Mouse (Mus musculus): ENCODE measurements at regions not wholly inside any gene's neighbourhood (a gene's known extent, or its start where the extent isn't known, plus 50 kb on each side); places are given as distances from the start of the nearest gene placed in this dataset.

- no peak for DNase-seq (ENCODE audit: low read depth)
These were observed 313.1 kb downstream of the Mtx2 start for GRCm38 (mm10) chr2:75138746-75139060.

- DNase-seq (ENCODE audit: low read depth), result no peak
These were observed 313.9 kb downstream of the Mtx2 start for GRCm38 (mm10) chr2:75139544-75139943.

GRCm38 (mm10) chr2:75142675-75143074, 317.1 kb downstream of the Mtx2 start:
- no peak for DNase-seq (ENCODE audit: low read depth)

- DNase-seq (ENCODE audit: low read depth), result no peak
These were observed 319.3 kb downstream of the Mtx2 start for GRCm38 (mm10) chr2:75144861-75145260.

GRCm38 (mm10) chr2:75146256-75146655, 320.7 kb downstream of the Mtx2 start:
- DNase-seq (ENCODE audit: low read depth), result no peak

- DNase-seq (ENCODE audit: low read depth), result no peak
These were observed 321.8 kb downstream of the Mtx2 start for GRCm38 (mm10) chr2:75147399-75147798.

- no peak for DNase-seq (ENCODE audit: low read depth)
These were observed 322.4 kb downstream of the Mtx2 start for GRCm38 (mm10) chr2:75147967-75148366.

GRCm38 (mm10) chr2:75149036-75149435, 323.4 kb downstream of the Mtx2 start:
- no peak for DNase-seq (ENCODE audit: low read depth)

GRCm38 (mm10) chr2:75149562-75149961, 324.0 kb downstream of the Mtx2 start:
- no peak for DNase-seq (ENCODE audit: low read depth)

- no peak for DNase-seq (ENCODE audit: low read depth)
These were observed 325.4 kb downstream of the Mtx2 start for GRCm38 (mm10) chr2:75150986-75151385.

- no peak for DNase-seq (ENCODE audit: low read depth)
These were observed 325.9 kb downstream of the Mtx2 start for GRCm38 (mm10) chr2:75151519-75151918.

- DNase-seq (ENCODE audit: low read depth), result no peak
These were observed 326.9 kb downstream of the Mtx2 start for GRCm38 (mm10) chr2:75152477-75152990.

GRCm38 (mm10) chr2:75154448-75154847, 328.8 kb downstream of the Mtx2 start:
- no peak for DNase-seq (ENCODE audit: low read depth)

- no peak for DNase-seq (ENCODE audit: low read depth)
These were observed 333.0 kb downstream of the Mtx2 start for GRCm38 (mm10) chr2:75158581-75158980.

- DNase-seq (ENCODE audit: low read depth), result no peak
These were observed 335.5 kb downstream of the Mtx2 start for GRCm38 (mm10) chr2:75161075-75161474.

GRCm38 (mm10) chr2:75164987-75165386, 339.4 kb downstream of the Mtx2 start:
- DNase-seq (ENCODE audit: low read depth), result no peak

GRCm38 (mm10) chr2:75176267-75176666, 350.7 kb downstream of the Mtx2 start:
- DNase-seq (ENCODE audit: low read depth), result no peak

- no peak for DNase-seq (ENCODE audit: low read depth)
These were observed 357.7 kb downstream of the Mtx2 start for GRCm38 (mm10) chr2:75183293-75183692.

- DNase-seq (ENCODE audit: low read depth), result no peak
These were observed 377.1 kb downstream of the Mtx2 start for GRCm38 (mm10) chr2:75202587-75203220.

GRCm38 (mm10) chr2:75208821-75209758, 383.5 kb downstream of the Mtx2 start:
- DNase-seq (ENCODE audit: low read depth), result no peak

- no peak for DNase-seq (ENCODE audit: low read depth)
These were observed 384.4 kb downstream of the Mtx2 start for GRCm38 (mm10) chr2:75209790-75210583.

GRCm38 (mm10) chr2:75216931-75217330, 391.3 kb downstream of the Mtx2 start:
- no peak for DNase-seq (ENCODE audit: low read depth)

All from gonadal fat pad, adult 2 months (tissue).